Mouse (Mus musculus) lung, adult 18-20 months (tissue): ENCODE data around the gene Foxp1.
A peak's percentile ranks its signal among the peaks of the same experiment; 100 is the strongest.

Source experiments
- DNase-seq, 2 experiments: peaks; one replicate each; pipeline ENCODE4 v3.0.0; 2022; ENCODE audit warnings: mixed read lengths in 2 of 2

The Foxp1 gene

GRCm38 (mm10) chr6:99202781-99203180 is 319.7 kb downstream of the Foxp1 start:
- DNase-seq: no peak

- no peak for DNase-seq
These were observed 321.2 kb downstream of the Foxp1 start for GRCm38 (mm10) chr6:99201271-99201705.

GRCm38 (mm10) chr6:99200656-99201055 is 321.9 kb downstream of the Foxp1 start:
- no peak for DNase-seq

- no peak for DNase-seq
These were observed 323.2 kb downstream of the Foxp1 start for GRCm38 (mm10) chr6:99199277-99199676.

GRCm38 (mm10) chr6:99193697-99194096 is 328.8 kb downstream of the Foxp1 start:
- DNase-seq: peak in 1 of 2 experiments; percentile 60

- peak; percentile 38 to 63 for DNase-seq
These were observed 330.8 kb downstream of the Foxp1 start for GRCm38 (mm10) chr6:99191636-99192137.

GRCm38 (mm10) chr6:99191041-99191635 is 331.4 kb downstream of the Foxp1 start:
- DNase-seq: no peak

GRCm38 (mm10) chr6:99189967-99190366 is 332.6 kb downstream of the Foxp1 start:
- no peak for DNase-seq

- DNase-seq: no peak
These were observed 333.9 kb downstream of the Foxp1 start for GRCm38 (mm10) chr6:99188366-99189216.

GRCm38 (mm10) chr6:99187914-99188313 is 334.6 kb downstream of the Foxp1 start:
- no peak for DNase-seq

GRCm38 (mm10) chr6:99187415-99187814 is 335.1 kb downstream of the Foxp1 start:
- no peak for DNase-seq

GRCm38 (mm10) chr6:99186569-99186968 is 336.0 kb downstream of the Foxp1 start:
- no peak for DNase-seq

GRCm38 (mm10) chr6:99185797-99186196 is 336.7 kb downstream of the Foxp1 start:
- no peak for DNase-seq

GRCm38 (mm10) chr6:99184051-99184450 is 338.5 kb downstream of the Foxp1 start:
- no peak for DNase-seq

- DNase-seq: no peak
These were observed 339.7 kb downstream of the Foxp1 start for GRCm38 (mm10) chr6:99182777-99183176.

GRCm38 (mm10) chr6:99176216-99176615 is 346.3 kb downstream of the Foxp1 start:
- no peak for DNase-seq

GRCm38 (mm10) chr6:99175377-99175776 is 347.1 kb downstream of the Foxp1 start:
- DNase-seq: peak; percentile 77 to 89

GRCm38 (mm10) chr6:99173902-99174210 is 348.7 kb downstream of the Foxp1 start:
- DNase-seq: peak in 1 of 2 experiments; percentile 47

GRCm38 (mm10) chr6:99173066-99173901 is 349.2 kb downstream of the Foxp1 start:
- peak in 1 of 2 experiments; percentile 29 for DNase-seq

GRCm38 (mm10) chr6:99172589-99172986 is 349.9 kb downstream of the Foxp1 start:
- no peak for DNase-seq

GRCm38 (mm10) chr6:99171901-99172588 is 350.5 kb downstream of the Foxp1 start:
- peak; percentile 87 to 93 for DNase-seq

GRCm38 (mm10) chr6:99171281-99171825 is 351.2 kb downstream of the Foxp1 start:
- DNase-seq: peak in 1 of 2 experiments; percentile 28
